Mouse (Mus musculus): ENCODE data around the gene Eml2.

DNA sequence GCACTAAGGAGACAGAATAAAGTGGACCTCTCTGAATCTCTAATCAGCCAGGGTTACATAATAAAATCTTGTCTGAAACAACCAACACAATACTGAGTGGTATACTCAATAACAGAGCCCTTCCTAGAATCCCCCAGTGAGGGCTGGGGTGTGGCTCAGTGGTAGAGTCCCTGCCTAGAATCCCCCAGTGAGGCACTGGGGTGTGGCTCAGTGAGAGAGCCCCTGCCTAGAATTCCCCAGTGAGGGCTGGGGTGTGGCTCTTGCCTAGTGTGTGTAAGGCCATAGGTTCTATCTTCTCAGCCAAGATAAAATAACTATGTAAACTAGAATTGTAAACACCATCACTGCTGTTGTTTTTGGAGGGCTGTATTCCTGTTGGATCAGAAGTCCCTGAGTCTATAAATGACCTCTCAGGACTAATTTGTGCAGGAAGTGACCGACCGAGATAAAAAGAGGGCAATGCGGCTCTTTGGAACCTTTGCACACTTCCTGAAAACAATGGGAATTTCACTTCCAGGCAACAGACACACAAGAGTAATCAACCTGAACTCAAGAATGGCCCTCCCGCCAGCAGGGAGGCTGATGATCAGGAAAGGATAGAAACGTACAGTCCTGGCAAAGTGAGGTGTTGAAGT lies 34.9 kb downstream of the Eml2 start:
- TF ChIP-seq GATA1 (IDR thresholded peaks at IDR 0.05; ENCODE audit: low read length) (no peak), TAL1 (IDR thresholded peaks at IDR 0.05; ENCODE audit: low read length) (no peak)
